Mouse (Mus musculus) thymus, adult 2 months (tissue): ENCODE results near the gene Tas2r135.

Source experiments
- CTCF ChIP-seq: fragments of 200-500 bp; IDR thresholded peaks from 2 replicates; pipeline ENCODE4 v1.5.1; 2012; ENCODE audit warnings: mild to moderate bottlenecking, control low read depth, low read length, moderate library complexity, borderline replicate concordance; ENCODE audit not compliant: control insufficient read depth, poor library complexity, insufficient read depth; ENCODE audit errors: extremely low read depth
- POLR2A ChIP-seq: fragments of 200-500 bp; IDR thresholded peaks from 2 replicates; pipeline ENCODE4 v1.6.1; 2012; ENCODE audit warnings: mild to moderate bottlenecking, low read length, control low read depth, moderate library complexity; ENCODE audit not compliant: control insufficient read depth, poor library complexity, insufficient read depth; ENCODE audit errors: extremely low read depth

GRCm38 (mm10) chr6:42380416-42381144 lies 24.7 kb upstream of the Tas2r135 start:
- TF ChIP-seq CTCF = no peak
- no peak for TF ChIP-seq POLR2A
